Mouse (Mus musculus) embryo, embryonic 9.5 days (tissue): ENCODE results near the gene Ldlrad3.

Source experiments
- DNase-seq: peaks from one replicate; pipeline ENCODE4 v3.0.0-alpha.2; 2017; ENCODE audit errors: extremely low spot score

The Ldlrad3 gene

DNA sequence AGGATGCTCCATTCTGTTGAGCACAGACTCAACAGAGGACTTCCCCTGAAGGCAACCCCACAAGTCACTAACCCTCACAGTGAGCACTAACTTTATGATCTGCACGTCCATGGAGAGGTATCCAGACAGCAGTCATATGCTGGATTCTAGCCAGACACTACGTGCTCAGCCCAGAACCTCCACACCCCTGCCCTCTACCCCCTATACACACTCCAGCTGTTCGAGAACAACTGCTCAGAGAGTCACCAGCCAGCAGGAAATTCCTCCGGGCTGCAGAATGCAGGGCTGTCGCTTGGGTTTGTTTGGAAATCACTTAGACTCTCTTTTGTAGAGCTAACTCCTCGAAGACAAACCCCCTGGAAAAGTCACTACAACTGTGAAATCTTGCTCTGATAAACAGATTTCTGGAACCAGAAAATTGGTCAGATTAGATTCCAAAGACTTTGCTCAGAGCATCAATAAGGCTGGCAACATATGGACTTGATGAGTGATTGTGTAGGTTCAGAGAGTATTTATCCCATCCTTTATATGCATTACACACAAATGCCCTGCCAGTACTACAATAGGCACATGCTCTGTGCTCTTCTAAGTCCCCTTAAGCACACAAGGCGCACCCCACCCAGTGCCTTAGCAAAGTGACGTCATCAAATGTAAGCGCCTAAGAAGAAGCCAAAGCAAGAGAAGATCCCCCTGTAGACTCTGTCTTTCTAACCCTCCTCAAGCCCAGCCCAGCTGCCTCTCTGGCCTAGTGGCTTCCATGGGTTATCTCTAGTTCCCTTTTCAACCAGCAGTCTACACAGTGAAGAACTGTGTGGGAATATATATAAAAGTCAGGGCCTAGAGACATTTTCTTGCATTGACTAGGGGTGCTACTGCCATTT lies 69.4 kb downstream of the Ldlrad3 start:
- DNase-seq = no peak

- no peak for DNase-seq
Measured at GRCm38 (mm10) chr2:102113801-102114200, 72.4 kb downstream of the Ldlrad3 start.

DNA sequence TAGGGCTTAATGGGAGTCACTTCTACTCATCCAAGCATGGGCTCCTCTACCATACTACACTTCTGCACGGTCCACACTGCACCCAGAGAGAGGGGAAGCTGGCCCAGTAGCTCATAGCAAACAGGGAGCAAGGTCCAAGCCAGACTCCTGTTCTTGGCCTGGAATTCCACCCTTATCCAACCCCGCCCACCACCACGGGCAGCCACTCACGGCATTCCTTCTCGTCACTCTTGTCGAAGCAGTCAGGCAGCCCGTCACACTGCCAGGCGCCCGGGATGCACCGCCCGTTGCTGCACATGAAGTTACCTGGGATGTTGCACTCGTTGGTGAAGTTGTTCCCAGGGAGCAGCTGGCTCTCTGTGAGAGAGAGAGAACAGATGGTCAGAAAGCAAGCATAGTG lies 72.9 kb downstream of the Ldlrad3 start:
- DNase-seq = no peak

GRCm38 (mm10) chr2:102111906-102112499 lies 74.2 kb downstream of the Ldlrad3 start:
- no peak for DNase-seq

- DNase-seq = no peak
Measured at GRCm38 (mm10) chr2:102110306-102110705, 75.9 kb downstream of the Ldlrad3 start.

GRCm38 (mm10) chr2:102107280-102107679 lies 78.9 kb downstream of the Ldlrad3 start:
- DNase-seq = no peak

GRCm38 (mm10) chr2:102106728-102107127 lies 79.5 kb downstream of the Ldlrad3 start:
- no peak for DNase-seq

DNA sequence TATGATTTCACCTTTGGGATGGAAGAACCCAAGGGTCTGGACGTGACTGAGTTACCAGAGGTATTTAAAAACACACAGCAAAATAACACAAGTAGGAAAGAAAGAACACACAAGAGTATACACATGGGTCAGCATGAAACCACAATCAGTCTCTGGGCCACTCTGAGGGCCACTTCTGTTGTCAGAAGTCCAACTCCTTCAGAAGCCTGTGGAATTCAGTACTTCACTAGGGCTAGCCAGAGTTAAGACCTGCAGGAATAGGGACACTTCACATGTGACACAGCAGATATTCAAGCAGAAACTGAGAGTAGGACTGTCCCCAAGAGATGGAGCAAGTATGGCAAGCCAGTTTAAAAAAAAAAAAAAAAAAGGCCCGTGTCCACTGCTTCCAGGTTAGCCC lies 80.7 kb downstream of the Ldlrad3 start:
- DNase-seq = no peak

DNA sequence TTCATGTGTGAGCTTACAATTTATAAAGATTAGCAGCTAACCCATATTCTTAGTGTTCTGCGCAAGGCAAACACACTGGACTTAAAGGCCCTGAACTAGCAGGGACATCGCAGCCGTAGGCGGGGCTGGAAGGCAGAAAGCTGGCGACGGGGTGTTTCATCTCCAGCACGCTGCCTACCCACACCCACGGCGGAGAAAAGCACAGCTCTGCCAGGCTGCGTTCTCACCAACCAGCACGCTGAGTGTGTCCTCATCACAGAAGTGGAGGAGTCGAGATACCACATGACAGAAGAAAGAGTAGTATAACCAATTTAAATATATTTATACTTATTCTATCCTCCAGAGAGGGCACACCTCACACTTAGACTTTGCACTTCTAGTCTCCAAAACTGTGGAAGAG lies 82.2 kb downstream of the Ldlrad3 start:
- no peak for DNase-seq

DNA sequence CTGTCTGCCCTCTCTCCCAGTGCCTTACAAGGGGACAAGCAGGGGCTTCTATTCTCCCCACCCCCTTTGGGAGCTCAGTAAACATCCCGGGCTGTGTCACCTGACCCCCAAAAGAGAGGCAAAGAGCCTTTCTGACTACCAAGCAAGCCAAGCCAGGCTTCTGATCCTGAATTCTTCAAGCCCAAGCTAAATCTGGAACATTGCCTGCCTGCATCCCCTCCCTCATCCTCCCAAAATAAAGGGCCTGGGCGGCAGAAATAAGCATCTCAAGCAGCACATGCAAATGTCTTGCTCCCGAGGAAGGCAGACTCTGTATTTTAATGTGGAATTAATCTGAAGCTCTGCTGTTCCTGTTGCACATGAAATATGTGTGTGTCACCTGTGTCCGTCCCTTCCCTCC lies 85.7 kb downstream of the Ldlrad3 start:
- no peak for DNase-seq

GRCm38 (mm10) chr2:102099702-102100450 lies 86.3 kb downstream of the Ldlrad3 start:
- DNase-seq = no peak

DNA sequence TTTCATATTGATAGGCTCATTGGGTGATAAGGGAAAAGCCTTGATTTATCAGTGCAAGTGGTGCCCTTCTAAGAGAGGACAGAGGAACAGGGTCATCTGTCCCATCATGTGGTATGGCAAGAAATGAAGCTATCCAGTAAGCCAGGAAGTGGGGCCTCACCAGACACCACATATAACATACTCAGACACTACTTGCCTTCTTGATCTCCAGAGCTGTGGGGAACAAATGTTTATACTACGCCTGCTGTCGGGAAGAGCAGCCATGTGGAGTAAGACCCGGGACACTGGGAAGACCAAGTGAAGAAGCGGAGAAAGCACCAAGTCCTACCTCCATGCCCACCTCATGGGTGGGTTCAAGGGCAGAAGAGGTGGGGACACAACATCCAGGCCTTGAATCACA lies 86.9 kb downstream of the Ldlrad3 start:
- DNase-seq = no peak

DNA sequence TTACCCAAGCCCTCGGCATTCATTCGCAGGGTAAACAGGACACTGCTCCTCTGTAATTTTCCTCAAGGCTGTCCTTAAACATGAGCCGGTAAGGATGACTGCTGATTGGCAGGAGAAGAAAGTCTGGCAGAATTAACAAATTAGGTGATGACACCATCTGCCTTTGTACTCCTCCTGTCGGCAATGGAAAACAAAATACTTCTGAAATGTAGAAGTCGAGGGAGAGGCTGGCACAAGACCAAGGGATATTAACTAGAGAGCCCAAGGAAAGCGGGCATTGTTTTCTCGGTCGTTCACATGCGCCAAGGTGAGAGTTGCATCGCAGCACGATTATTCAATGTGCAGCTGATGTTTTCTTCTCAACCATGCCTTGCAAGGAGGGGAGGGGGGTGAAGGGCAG lies 91.4 kb downstream of the Ldlrad3 start:
- no peak for DNase-seq

DNA sequence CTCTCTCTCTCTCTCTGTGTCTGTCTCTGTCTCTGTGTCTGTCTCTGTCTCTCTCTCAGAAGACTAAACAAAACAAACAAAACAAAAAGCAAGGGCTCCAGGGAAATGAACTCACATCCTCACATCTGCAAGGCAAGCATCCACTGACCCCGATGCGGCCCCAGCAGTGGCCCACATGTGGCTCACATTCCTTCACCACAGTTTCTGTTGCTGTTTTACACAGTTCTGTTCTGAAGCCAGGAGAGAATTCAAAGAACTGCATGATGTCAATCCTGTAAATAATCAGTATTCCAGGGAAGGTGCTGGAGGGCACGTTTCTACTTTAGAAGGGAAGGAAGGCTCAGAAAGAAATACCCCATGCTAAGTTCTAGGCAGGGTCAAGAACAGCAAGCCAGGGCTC lies 91.9 kb downstream of the Ldlrad3 start:
- DNase-seq = no peak

GRCm38 (mm10) chr2:102092579-102092978 lies 93.6 kb downstream of the Ldlrad3 start:
- no peak for DNase-seq

DNA sequence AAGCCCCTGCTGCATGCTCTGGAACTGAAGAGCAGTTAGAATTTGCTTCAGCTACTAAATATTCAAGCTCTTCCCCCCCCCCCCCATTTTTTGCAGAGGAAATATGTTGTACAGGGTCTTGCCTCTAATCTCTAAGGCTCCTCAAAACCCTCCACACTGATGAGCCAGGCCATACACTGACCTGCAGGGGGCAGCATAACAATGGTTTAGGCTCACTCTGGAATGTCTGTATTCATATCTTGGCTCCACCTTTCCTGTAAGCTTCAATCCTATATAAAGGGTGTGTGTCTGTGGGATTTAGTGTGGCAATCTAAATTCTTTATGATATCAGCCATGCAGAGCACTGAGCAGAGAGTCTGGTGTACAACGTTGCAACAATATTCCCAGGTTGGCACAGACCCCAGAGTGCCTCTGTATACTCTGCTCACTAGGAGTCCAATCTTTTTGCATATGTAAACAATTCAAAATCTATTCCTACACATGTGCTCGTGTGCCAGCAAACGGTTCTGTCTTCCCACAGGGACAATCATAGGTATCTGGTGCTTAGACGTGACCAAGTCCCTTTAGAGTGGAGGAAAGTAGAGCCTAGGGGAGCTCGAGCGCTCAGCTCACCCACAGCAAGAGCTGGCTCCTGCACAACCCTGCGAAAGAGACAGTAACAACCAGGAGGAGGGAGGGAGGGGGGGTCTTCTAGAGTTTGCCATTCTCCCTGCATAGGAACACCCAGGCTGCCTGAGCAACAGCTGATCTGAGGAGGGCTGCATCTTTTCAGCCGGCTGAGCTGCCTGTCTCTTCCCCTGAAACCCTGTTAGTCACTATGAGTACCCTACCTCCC lies 94.5 kb downstream of the Ldlrad3 start:
- DNase-seq = peak; percentile 59

DNA sequence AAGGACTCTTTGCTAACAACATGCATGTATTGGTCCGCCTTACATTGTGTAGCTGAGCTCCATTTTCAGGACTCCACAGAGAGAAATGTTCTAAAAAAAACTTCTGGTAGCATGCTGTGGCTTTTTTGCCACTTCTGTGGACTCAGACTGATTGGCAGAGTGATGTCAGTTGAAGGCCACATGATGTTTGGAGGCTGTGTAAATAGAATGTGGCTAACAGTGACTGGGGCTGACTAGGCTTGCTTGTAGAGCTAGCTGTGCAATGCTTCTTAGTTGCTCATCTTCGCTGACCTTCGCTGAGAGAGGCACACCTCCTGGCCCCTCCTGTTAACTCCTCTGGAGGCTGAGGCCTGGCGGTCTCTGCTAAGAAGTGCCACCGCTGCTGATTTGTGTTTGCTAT lies 98.4 kb downstream of the Ldlrad3 start:
- DNase-seq = no peak

DNA sequence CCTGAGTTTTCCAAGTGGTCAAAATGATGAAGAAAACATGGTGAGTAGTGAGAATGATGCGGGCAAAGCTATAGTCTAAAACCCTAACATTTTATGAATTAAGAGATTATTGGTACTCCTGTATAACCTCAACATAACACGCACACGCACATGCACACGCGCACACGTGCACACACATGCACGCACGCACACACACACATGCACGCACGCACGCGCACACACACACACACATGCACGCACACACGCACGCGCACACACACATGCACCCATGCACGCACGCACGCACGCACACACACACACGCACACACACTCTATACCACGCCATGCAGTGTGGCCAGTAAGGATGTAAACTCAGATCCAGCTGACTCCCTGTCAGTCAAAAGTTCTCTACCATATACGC lies 99.6 kb downstream of the Ldlrad3 start:
- no peak for DNase-seq

GRCm38 (mm10) chr2:102082782-102083181 lies 103.4 kb downstream of the Ldlrad3 start:
- DNase-seq = no peak

DNA sequence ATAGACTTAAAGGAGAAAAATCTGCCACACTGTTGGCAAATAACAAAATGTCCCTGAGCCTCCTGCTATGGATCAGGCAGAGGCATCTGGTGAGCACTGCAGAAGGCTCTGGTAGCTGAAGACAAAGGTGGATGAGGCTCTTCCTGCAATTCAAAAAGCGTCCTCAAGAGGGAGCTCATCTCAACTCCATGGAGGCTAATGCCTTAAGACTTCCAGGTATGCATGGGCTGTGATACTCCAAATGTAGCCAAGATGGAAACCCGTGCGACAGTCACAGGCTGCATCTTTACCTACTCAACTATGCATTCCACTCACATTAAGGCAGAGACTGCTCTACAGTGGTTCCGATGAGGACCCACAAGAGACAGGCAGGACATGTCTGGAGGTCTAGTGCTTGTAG lies 108.6 kb downstream of the Ldlrad3 start:
- peak; percentile 67 for DNase-seq

- no peak for DNase-seq
Measured at GRCm38 (mm10) chr2:102076237-102076636, 109.9 kb downstream of the Ldlrad3 start.
